Mouse (Mus musculus): Measurements from ENCODE around the gene Kcnb1. TPM values are rescaled to one million over a fixed set of nuclear protein-coding genes. Genes with fewer than 3 reads are reported as not detected.
"Not testable (repeated sequence)": the region's sequence is repeated elsewhere in the genome, so short reads cannot be mapped to it uniquely, and the experiment has no call there.

The Kcnb1 gene
- polyA plus RNA-seq, 1 experiment from 2014 or later = 2.5 TPM

GRCm38 (mm10) chr2:167213076-167213475 is 23.1 kb upstream of the Kcnb1 start:
- no peak overlapping the region for H3K9ac ChIP-seq (replicated peaks; ENCODE audit: low read depth, low read length)
- no peak overlapping the region for H3K4me2 ChIP-seq (replicated peaks; ENCODE audit: low read depth, low read length)
- H3K27ac ChIP-seq (ENCODE audit: low read length) = no peak overlapping the region
- H3K9me3 ChIP-seq (ENCODE audit: control insufficient read depth, low read depth, low read length) = no peaks in the 10 kb centered on the region
- WGBS = 94% methylated on average over 3 of the region's 3 CpGs
- no peaks in the 10 kb centered on the region for H3K27me3 ChIP-seq (ENCODE audit: control insufficient read depth, insufficient read depth, low read length)
- H3K36me3 ChIP-seq (ENCODE audit: control insufficient read depth, insufficient read depth, low read length) = no peaks in the 10 kb centered on the region; the same call in 1 of the 2 replicates
- H3K4me1 ChIP-seq (ENCODE audit: control insufficient read depth, insufficient read depth, low read length) = no peaks in the 10 kb centered on the region
- ATAC-seq (ENCODE audit: insufficient number of reproducible peaks, insufficient read depth, low FRiP score, low read depth) = no peak
- no peak overlapping the region for H3K4me3 ChIP-seq (ENCODE audit: low read depth, low read length)

DNA sequence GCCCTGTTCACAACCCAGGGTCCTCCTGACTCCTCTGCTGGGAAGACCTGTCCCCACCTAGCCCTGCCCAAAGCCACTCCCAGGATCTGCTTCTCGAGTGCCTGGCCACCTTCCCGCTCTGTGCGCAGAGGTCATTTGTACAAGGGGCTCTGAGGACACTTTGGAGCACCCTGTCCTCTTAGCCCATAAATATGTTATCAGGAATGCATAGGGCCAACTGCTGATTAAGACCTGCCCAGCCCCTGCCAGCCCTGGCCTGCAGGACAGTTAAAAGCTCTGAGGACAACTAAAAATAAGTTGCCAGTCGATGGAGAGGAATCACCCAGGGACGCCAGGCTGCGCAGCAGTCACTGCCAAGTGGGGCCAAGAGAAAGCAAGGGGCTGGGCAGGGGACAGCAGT is 22.6 kb upstream of the Kcnb1 start:
- 90% methylated on average over 6 of the region's 6 CpGs for WGBS

GRCm38 (mm10) chr2:167212089-167212488 is 22.1 kb upstream of the Kcnb1 start:
- Histone ChIP-seq H3K36me3 (ENCODE audit: control insufficient read depth, insufficient read depth, low read length) (no peaks in the 10 kb centered on the region; the same call in 1 of the 2 replicates), H3K9me3 (ENCODE audit: control insufficient read depth, low read depth, low read length) (no peaks in the 10 kb centered on the region), H3K4me3 (ENCODE audit: low read depth, low read length) (no peak overlapping the region), H3K4me2 (replicated peaks; ENCODE audit: low read depth, low read length) (no peak overlapping the region), H3K9ac (replicated peaks; ENCODE audit: low read depth, low read length) (no peak overlapping the region), H3K4me1 (ENCODE audit: control insufficient read depth, insufficient read depth, low read length) (no peaks in the 10 kb centered on the region), H3K27me3 (ENCODE audit: control insufficient read depth, insufficient read depth, low read length) (no peaks in the 10 kb centered on the region), H3K27ac (ENCODE audit: low read length) (no peak overlapping the region)
- 95% methylated on average over 3 of the region's 3 CpGs for WGBS
- no peak for ATAC-seq (ENCODE audit: insufficient number of reproducible peaks, insufficient read depth, low FRiP score, low read depth)

More for the DNA sequence above, 22.6 kb upstream of the Kcnb1 start:
- H3K27me3 ChIP-seq (ENCODE audit: control insufficient read depth, insufficient read depth, low read length) = no peaks in the 10 kb centered on the region
- H3K27ac ChIP-seq (ENCODE audit: low read length) = no peak overlapping the region
- H3K4me2 ChIP-seq (replicated peaks; ENCODE audit: low read depth, low read length) = no peak overlapping the region
- H3K9me3 ChIP-seq (ENCODE audit: control insufficient read depth, low read depth, low read length) = no peaks in the 10 kb centered on the region
- H3K36me3 ChIP-seq (ENCODE audit: control insufficient read depth, insufficient read depth, low read length) = no peaks in the 10 kb centered on the region; the same call in 1 of the 2 replicates
- no peak overlapping the region for H3K9ac ChIP-seq (replicated peaks; ENCODE audit: low read depth, low read length)
- ATAC-seq (ENCODE audit: insufficient number of reproducible peaks, insufficient read depth, low FRiP score, low read depth) = no peak
- no peak overlapping the region for H3K4me3 ChIP-seq (ENCODE audit: low read depth, low read length)
- no peaks in the 10 kb centered on the region for H3K4me1 ChIP-seq (ENCODE audit: control insufficient read depth, insufficient read depth, low read length)

GRCm38 (mm10) chr2:167209900-167210299 is 19.9 kb upstream of the Kcnb1 start:
- H3K4me1 ChIP-seq (ENCODE audit: control insufficient read depth, insufficient read depth, low read length) = no peaks in the 10 kb centered on the region
- 77% methylated on average over 9 of the region's 9 CpGs for WGBS
- no peaks in the 10 kb centered on the region for H3K27me3 ChIP-seq (ENCODE audit: control insufficient read depth, insufficient read depth, low read length)
- no peak overlapping the region for H3K4me3 ChIP-seq (ENCODE audit: low read depth, low read length)
- no peaks in the 10 kb centered on the region; the same call in 1 of the 2 replicates for H3K36me3 ChIP-seq (ENCODE audit: control insufficient read depth, insufficient read depth, low read length)
- no peak overlapping the region for H3K9ac ChIP-seq (replicated peaks; ENCODE audit: low read depth, low read length)
- ATAC-seq (ENCODE audit: insufficient number of reproducible peaks, insufficient read depth, low FRiP score, low read depth) = no peak
- H3K27ac ChIP-seq (ENCODE audit: low read length) = no peak overlapping the region
- no peaks in the 10 kb centered on the region for H3K9me3 ChIP-seq (ENCODE audit: control insufficient read depth, low read depth, low read length)
- H3K4me2 ChIP-seq (replicated peaks; ENCODE audit: low read depth, low read length) = no peak overlapping the region

GRCm38 (mm10) chr2:167208984-167209383 is 19.0 kb upstream of the Kcnb1 start:
- no peak for ATAC-seq (ENCODE audit: insufficient number of reproducible peaks, insufficient read depth, low FRiP score, low read depth)
- Histone ChIP-seq H3K27ac (ENCODE audit: low read length) (no peak overlapping the region), H3K4me3 (ENCODE audit: low read depth, low read length) (no peak overlapping the region), H3K4me1 (ENCODE audit: control insufficient read depth, insufficient read depth, low read length) (no peaks in the 10 kb centered on the region), H3K9me3 (ENCODE audit: control insufficient read depth, low read depth, low read length) (no peaks in the 10 kb centered on the region), H3K36me3 (ENCODE audit: control insufficient read depth, insufficient read depth, low read length) (no peaks in the 10 kb centered on the region; the same call in 1 of the 2 replicates), H3K9ac (replicated peaks; ENCODE audit: low read depth, low read length) (no peak overlapping the region), H3K27me3 (ENCODE audit: control insufficient read depth, insufficient read depth, low read length) (no peaks in the 10 kb centered on the region), H3K4me2 (replicated peaks; ENCODE audit: low read depth, low read length) (no peak overlapping the region)
- WGBS = 61% methylated on average over 3 of the region's 3 CpGs

GRCm38 (mm10) chr2:167205918-167206629 is 16.1 kb upstream of the Kcnb1 start:
- WGBS = 85% methylated on average over 18 of the region's 18 CpGs
- ATAC-seq (ENCODE audit: insufficient number of reproducible peaks, insufficient read depth, low FRiP score, low read depth) = no peak
- Histone ChIP-seq H3K36me3 (ENCODE audit: control insufficient read depth, insufficient read depth, low read length) (no peaks in the 10 kb centered on the region), H3K4me1 (ENCODE audit: control insufficient read depth, insufficient read depth, low read length) (no peaks in the 10 kb centered on the region), H3K9me3 (ENCODE audit: control insufficient read depth, low read depth, low read length) (no peaks in the 10 kb centered on the region), H3K27me3 (ENCODE audit: control insufficient read depth, insufficient read depth, low read length) (no peaks in the 10 kb centered on the region), H3K9ac (replicated peaks; ENCODE audit: low read depth, low read length) (no peak overlapping the region), H3K4me2 (replicated peaks; ENCODE audit: low read depth, low read length) (no peak overlapping the region), H3K4me3 (ENCODE audit: low read depth, low read length) (no peak overlapping the region), H3K27ac (ENCODE audit: low read length) (no peak overlapping the region)

DNA sequence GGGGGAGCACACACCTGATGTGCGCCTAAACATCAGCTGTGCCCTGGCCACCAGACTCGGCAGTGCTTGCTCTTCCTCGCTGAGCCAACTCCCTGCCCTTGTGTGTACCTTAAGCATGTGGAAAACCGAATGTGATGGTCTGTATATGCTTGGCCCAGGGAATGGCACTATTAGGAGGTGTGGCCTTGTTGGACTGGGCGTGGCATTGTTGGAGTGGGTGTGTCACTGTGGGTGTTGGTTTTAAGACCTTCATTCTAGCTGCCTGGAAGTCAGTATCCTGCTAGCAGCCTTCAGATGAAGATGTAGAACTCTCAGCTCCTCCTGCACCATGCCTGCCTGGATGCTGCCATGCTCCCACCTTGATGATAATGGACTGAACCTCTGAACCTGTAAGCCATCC is 14.7 kb upstream of the Kcnb1 start:
- H3K9ac ChIP-seq (replicated peaks; ENCODE audit: low read depth, low read length); H3K4me3 ChIP-seq (ENCODE audit: low read depth, low read length); H3K4me2 ChIP-seq (replicated peaks; ENCODE audit: low read depth, low read length); H3K9me3 ChIP-seq (ENCODE audit: control insufficient read depth, low read depth, low read length); H3K36me3 ChIP-seq (ENCODE audit: control insufficient read depth, insufficient read depth, low read length); H3K27me3 ChIP-seq (ENCODE audit: control insufficient read depth, insufficient read depth, low read length); ATAC-seq (ENCODE audit: insufficient number of reproducible peaks, insufficient read depth, low FRiP score, low read depth); H3K27ac ChIP-seq (ENCODE audit: low read length); H3K4me1 ChIP-seq (ENCODE audit: control insufficient read depth, insufficient read depth, low read length): not testable (repeated sequence)
- WGBS = 85% methylated on average over 5 of the region's 5 CpGs

- no peak for ATAC-seq (ENCODE audit: insufficient number of reproducible peaks, insufficient read depth, low FRiP score, low read depth)
Observed at GRCm38 (mm10) chr2:167203505-167204166, 13.7 kb upstream of the Kcnb1 start.

More at GRCm38 (mm10) chr2:167203505-167204166, 13.7 kb upstream of the Kcnb1 start:
- Histone ChIP-seq H3K9me3 (ENCODE audit: control insufficient read depth, low read depth, low read length) (no peaks in the 10 kb centered on the region), H3K4me1 (ENCODE audit: control insufficient read depth, insufficient read depth, low read length) (no peaks in the 10 kb centered on the region), H3K4me3 (ENCODE audit: low read depth, low read length) (no peak overlapping the region), H3K27ac (ENCODE audit: low read length) (no peak overlapping the region), H3K4me2 (replicated peaks; ENCODE audit: low read depth, low read length) (no peak overlapping the region), H3K9ac (replicated peaks; ENCODE audit: low read depth, low read length) (no peak overlapping the region), H3K27me3 (ENCODE audit: control insufficient read depth, insufficient read depth, low read length) (no peaks in the 10 kb centered on the region), H3K36me3 (ENCODE audit: control insufficient read depth, insufficient read depth, low read length) (no peaks in the 10 kb centered on the region)
- 77% methylated on average over 7 of the region's 7 CpGs for WGBS

Data from stomach, embryonic 14.5 days (tissue).